Mouse (Mus musculus) ovary, postnatal 14 days (tissue): ENCODE measurements around the gene Ruvbl2.
"Not testable (repeated sequence)": the region's sequence is repeated elsewhere in the genome, so short reads cannot be mapped to it uniquely, and the experiment has no call there.

ENCODE experiments used
- DNase-seq: peaks from one replicate; pipeline ENCODE4 v3.0.0; 2022; ENCODE audit warnings: low spot score

The Ruvbl2 gene

GRCm38 (mm10) chr7:45396787-45397186, 41.1 kb downstream of the Ruvbl2 start:
- no peak for DNase-seq

- DNase-seq, result not testable (repeated sequence)
Observed at GRCm38 (mm10) chr7:45396337-45396775, 41.5 kb downstream of the Ruvbl2 start.

- peak; percentile 99 for DNase-seq
Observed at GRCm38 (mm10) chr7:45395578-45396336, 42.1 kb downstream of the Ruvbl2 start, which contains the start of gene Snrnp70. Gene Snrnp70, minus strand, starts transcription at chr7:45395742.

GRCm38 (mm10) chr7:45395129-45395541, 42.8 kb downstream of the Ruvbl2 start:
- no peak for DNase-seq

- DNase-seq, result no peak
Observed at GRCm38 (mm10) chr7:45386077-45386476, 51.8 kb downstream of the Ruvbl2 start.

GRCm38 (mm10) chr7:45376057-45376456, 61.8 kb downstream of the Ruvbl2 start:
- DNase-seq, result no peak

- no peak for DNase-seq
Observed at GRCm38 (mm10) chr7:45374620-45375019, 63.3 kb downstream of the Ruvbl2 start.

GRCm38 (mm10) chr7:45372371-45372770, 65.5 kb downstream of the Ruvbl2 start:
- no peak for DNase-seq
